Mouse (Mus musculus) ES-E14 (cell line): ENCODE measurements around the gene Cacna2d1.

ENCODE experiments used
- CHD2 ChIP-seq: IDR thresholded peaks from 2 replicates; pipeline ENCODE4 v1.6.1; 2014; ENCODE audit warnings: mild to moderate bottlenecking, low read depth, low read length, inconsistent platforms
- ZNF384 ChIP-seq: IDR thresholded peaks from 2 replicates; pipeline ENCODE4 v1.6.1; 2012; ENCODE audit warnings: low read depth, low read length, inconsistent platforms

DNA sequence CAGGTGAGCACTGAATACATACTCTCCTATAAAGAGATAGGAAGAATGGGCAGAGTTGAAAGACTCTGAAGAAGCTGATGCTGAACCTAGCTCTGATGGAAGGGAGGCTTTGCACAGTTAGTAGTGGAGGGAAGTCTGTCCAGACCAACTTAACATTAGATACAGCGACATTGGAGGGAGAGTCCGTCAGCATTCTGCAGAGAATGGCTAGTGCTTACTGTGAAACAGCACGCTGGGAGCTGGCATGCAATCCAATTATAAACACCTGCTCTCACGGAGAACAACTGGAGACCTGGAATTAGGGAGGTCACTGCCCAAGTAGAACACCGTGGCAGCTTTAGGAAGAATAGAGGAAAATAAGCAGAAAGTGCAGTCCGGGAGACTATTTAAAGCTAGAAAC lies 300.4 kb downstream of the Cacna2d1 start:
- TF ChIP-seq ZNF384, result no peak
- no peak for TF ChIP-seq CHD2
